Mouse (Mus musculus) midbrain, embryonic 16.5 days (tissue): ENCODE data around the gene Rbm14. TPM values are rescaled to one million over a fixed set of nuclear protein-coding genes. Genes with fewer than 3 reads are reported as not detected.
"Not testable (repeated sequence)": the region's sequence is repeated elsewhere in the genome, so short reads cannot be mapped to it uniquely, and the experiment has no call there.

Source experiments
- ATAC-seq: fragments of 200-750 bp; cut with Nextera tagmentation; 2 replicates; pipeline ENCODE4 v1.8.0; 2017; ENCODE audit warnings: moderate TSS enrichment
- H3K27ac ChIP-seq: fragments of 300-500 bp; sonication (generic); 2 replicates; pipeline ENCODE4 v1.5.1; 2014; ENCODE audit warnings: mild to moderate bottlenecking, low read length, mixed read lengths
- H3K27me3 ChIP-seq: fragments of 300-500 bp; sonication (generic); 2 replicates; pipeline ENCODE4 v1.6.1; 2014; ENCODE audit warnings: low read depth, low read length, mixed read lengths; ENCODE audit not compliant: control insufficient read depth, insufficient read depth
- H3K36me3 ChIP-seq: fragments of 300-500 bp; sonication (generic); 2 replicates; pipeline ENCODE4 v1.6.1; 2014; ENCODE audit warnings: mild to moderate bottlenecking, low read length, moderate library complexity, mixed read lengths; ENCODE audit not compliant: control insufficient read depth, insufficient read depth
- H3K4me1 ChIP-seq: fragments of 300-500 bp; sonication (generic); 2 replicates; pipeline ENCODE4 v1.6.1; 2014; ENCODE audit warnings: mild to moderate bottlenecking, low read length, mixed read lengths; ENCODE audit not compliant: control insufficient read depth, insufficient read depth
- H3K4me2 ChIP-seq: fragments of 300-500 bp; sonication (generic); 2 replicates; pipeline ENCODE4 v1.6.1; 2014; ENCODE audit warnings: mild to moderate bottlenecking, low read length, mixed read lengths
- H3K4me3 ChIP-seq: fragments of 300-500 bp; sonication (generic); 2 replicates; pipeline ENCODE4 v1.5.1; 2014; ENCODE audit warnings: low read depth, mild to moderate bottlenecking, low read length, moderate library complexity, mixed read lengths
- H3K9ac ChIP-seq: fragments of 300-500 bp; sonication (generic); 2 replicates; pipeline ENCODE4 v1.6.1; 2014; ENCODE audit warnings: low read depth, low read length, mixed read lengths
- H3K9me3 ChIP-seq: fragments of 300-500 bp; sonication (generic); replicated peaks from 2 replicates; pipeline ENCODE4 v1.6.1; 2014; ENCODE audit warnings: mild to moderate bottlenecking, low read length, mixed read lengths; ENCODE audit not compliant: control insufficient read depth, poor library complexity, severe bottlenecking
- WGBS: fragments of 180-500 bp; shearing (Covaris S2); extraction: QIAGEN DNeasy Blood & Tissue Kit; methylation state at CpG from one replicate; pipeline ENCODE4 v1.1.7; 2014; 5-methylcytosine and 5-hydroxymethylcytosine counted together
- polyA plus RNA-seq: library from polyadenylated mRNA; unstranded; fragments of >200 nt; fragmentation: Nextera tagmentation; extraction: Ambion mirVana; gene quantifications from 2 replicates; pipeline ENCODE4 v1.2.1, GENCODE M21; 2015

Gene Rbm14
- polyA plus RNA-seq, 1 experiment from 2014 or later: 60.3 TPM

GRCm38 (mm10) chr19:4828444-4829114 is 17.1 kb upstream of the Rbm14 start:
- no peak overlapping the region for H3K4me3 ChIP-seq
- ATAC-seq: no peak
- H3K4me1 ChIP-seq: no peaks in the 10 kb centered on the region
- no peaks in the 10 kb centered on the region for H3K27me3 ChIP-seq
- 69% methylated on average over 16 of the region's 16 CpGs for WGBS
- peaks cover 14% of the 10 kb centered on the region for H3K36me3 ChIP-seq
- H3K4me2 ChIP-seq: no peak overlapping the region
- H3K27ac ChIP-seq: no peak overlapping the region
- no peak overlapping the region for H3K9ac ChIP-seq
- no peaks in the 10 kb centered on the region for H3K9me3 ChIP-seq

- peaks cover 10% of the 10 kb centered on the region for H3K36me3 ChIP-seq
- no peak for ATAC-seq
- no peak overlapping the region for H3K4me3 ChIP-seq
- 72% methylated on average over 5 of the region's 5 CpGs for WGBS
- H3K27ac ChIP-seq: no peak overlapping the region
- no peak overlapping the region for H3K4me2 ChIP-seq
- H3K9me3 ChIP-seq: no peaks in the 10 kb centered on the region
- H3K27me3 ChIP-seq: no peaks in the 10 kb centered on the region
- H3K4me1 ChIP-seq: no peaks in the 10 kb centered on the region
- H3K9ac ChIP-seq: no peak overlapping the region
Observed at GRCm38 (mm10) chr19:4820678-4821303, 9.4 kb upstream of the Rbm14 start.

- no peaks in the 10 kb centered on the region for H3K36me3 ChIP-seq
- no peak for ATAC-seq
- H3K9ac ChIP-seq: no peak overlapping the region
- no peaks in the 10 kb centered on the region for H3K9me3 ChIP-seq
- no peaks in the 10 kb centered on the region for H3K27me3 ChIP-seq
- H3K4me3 ChIP-seq: no peak overlapping the region
- H3K4me1 ChIP-seq: peaks cover under 1% of the 10 kb centered on the region; the same call in 1 of the 2 replicates
- no peak overlapping the region for H3K27ac ChIP-seq
- 73% methylated on average over 1 of the region's 1 CpGs for WGBS
- no peak overlapping the region for H3K4me2 ChIP-seq
Observed at GRCm38 (mm10) chr19:4817182-4817835, 5.9 kb upstream of the Rbm14 start.

- H3K27ac ChIP-seq: no peak overlapping the region
- H3K36me3 ChIP-seq: no peaks in the 10 kb centered on the region
- H3K9me3 ChIP-seq: no peaks in the 10 kb centered on the region
- H3K4me1 ChIP-seq: peaks cover 21% of the 10 kb centered on the region
- H3K27me3 ChIP-seq: no peaks in the 10 kb centered on the region
- no peak overlapping the region for H3K4me2 ChIP-seq
- H3K4me3 ChIP-seq: no peak overlapping the region
- H3K9ac ChIP-seq: no peak overlapping the region
- 79% methylated on average over 6 of the region's 6 CpGs for WGBS
- no peak for ATAC-seq
Observed at GRCm38 (mm10) chr19:4813015-4813414, 1.6 kb upstream of the Rbm14 start.

- 82% methylated on average over 8 of the region's 8 CpGs for WGBS
- not testable (repeated sequence) for H3K36me3 ChIP-seq, ATAC-seq, H3K9me3 ChIP-seq, H3K27me3 ChIP-seq
- H3K9ac ChIP-seq: peak overlapping the region; percentile 74; the same call in 1 of the 2 replicates
- peak overlapping the region; percentile 84; the same call in 1 of the 2 replicates for H3K27ac ChIP-seq
- peaks cover 22% of the 10 kb centered on the region for H3K4me1 ChIP-seq
- H3K4me2 ChIP-seq: peak overlapping the region; percentile 51
- peak overlapping the region; percentile 53 for H3K4me3 ChIP-seq
Observed at GRCm38 (mm10) chr19:4812334-4812949, 1.0 kb upstream of the Rbm14 start.

GRCm38 (mm10) chr19:4811909-4812242 is 442 bp upstream of the Rbm14 start:
- Histone ChIP-seq H3K4me2 (peak overlapping the region; percentile 51), H3K27ac (peak overlapping the region; percentile 84), H3K36me3 (no peaks in the 10 kb centered on the region), H3K4me1 (peaks cover 22% of the 10 kb centered on the region), H3K27me3 (no peaks in the 10 kb centered on the region), H3K9ac (peak overlapping the region; percentile 74), H3K9me3 (no peaks in the 10 kb centered on the region), H3K4me3 (peak overlapping the region; percentile 53)
- 5% methylated on average over 12 of the region's 12 CpGs for WGBS
- no peak for ATAC-seq

GRCm38 (mm10) chr19:4810746-4811062 is 730 bp downstream of the Rbm14 start:
- Histone ChIP-seq H3K9ac (peak overlapping the region; percentile 77), H3K9me3 (no peaks in the 10 kb centered on the region), H3K27me3 (no peaks in the 10 kb centered on the region), H3K4me1 (peaks cover 22% of the 10 kb centered on the region), H3K4me2 (peak overlapping the region; percentile 96), H3K36me3 (no peaks in the 10 kb centered on the region), H3K27ac (peak overlapping the region; percentile 84), H3K4me3 (peak overlapping the region; percentile 53)
- no peak for ATAC-seq
- WGBS: under 1% methylated on average over 17 of the region's 17 CpGs

- peak overlapping the region; percentile 96 for H3K4me2 ChIP-seq
- peak overlapping the region; percentile 84; the same call in 1 of the 2 replicates for H3K27ac ChIP-seq
- WGBS: 0% methylated on average over 14 of the region's 14 CpGs
- no peaks in the 10 kb centered on the region for H3K9me3 ChIP-seq
- peak overlapping the region; percentile 53 for H3K4me3 ChIP-seq
- no peaks in the 10 kb centered on the region for H3K27me3 ChIP-seq
- H3K4me1 ChIP-seq: peaks cover 22% of the 10 kb centered on the region
- no peak for ATAC-seq
- H3K36me3 ChIP-seq: no peaks in the 10 kb centered on the region
- peak overlapping the region; percentile 77 for H3K9ac ChIP-seq
Observed at GRCm38 (mm10) chr19:4810309-4810708, 1.1 kb downstream of the Rbm14 start.

GRCm38 (mm10) chr19:4803283-4803682 is 8.2 kb downstream of the Rbm14 start:
- 88% methylated on average over 10 of the region's 10 CpGs for WGBS
- H3K4me3 ChIP-seq: no peak overlapping the region

More at GRCm38 (mm10) chr19:4803283-4803682, 8.2 kb downstream of the Rbm14 start:
- Histone ChIP-seq H3K27me3 (no peaks in the 10 kb centered on the region), H3K27ac (no peak overlapping the region), H3K9ac (no peak overlapping the region), H3K36me3 (peaks cover 29% of the 10 kb centered on the region), H3K4me2 (no peak overlapping the region), H3K4me1 (peaks cover 3% of the 10 kb centered on the region), H3K9me3 (no peaks in the 10 kb centered on the region)
- ATAC-seq: no peak
